Mouse (Mus musculus): Measurements from ENCODE around the gene Acot4. TPM values are rescaled to one million over a fixed set of nuclear protein-coding genes. Genes with fewer than 3 reads are reported as not detected.
"Not testable (repeated sequence)": the region's sequence is repeated elsewhere in the genome, so short reads cannot be mapped to it uniquely, and the experiment has no call there.

Acot4 gene
- polyA plus RNA-seq (2015; fragmentation: Nextera tagmentation; extraction: Ambion mirVana) = 0.27 and 0.41 TPM in 2 replicates

- not testable (repeated sequence) for H3K4me1 ChIP-seq; H3K9me3 ChIP-seq; H3K27me3 ChIP-seq; H3K36me3 ChIP-seq; H3K27ac ChIP-seq (replicated peaks)
- peak within 1 kb of the TSS; percentile 64 for H3K4me2 ChIP-seq (replicated peaks)
- H3K4me3 ChIP-seq = peak within 1 kb of the TSS; percentile 45
- peak; percentile 55 for ATAC-seq (replicated peaks)
- H3K9ac ChIP-seq (replicated peaks) = peak within 1 kb of the TSS; percentile 48
- WGBS = 11% methylated on average over 32 of the region's 32 CpGs
Measured at GRCm38 (mm10) chr12:84038241-84038640, at the start of gene Acot4. Acot4 (plus strand) TSS chr12:84038379.

GRCm38 (mm10) chr12:83988483-83988882 is 49.7 kb upstream of the Acot4 start:
- H3K9me3 ChIP-seq = no peaks in the 10 kb centered on the region
- 70% methylated on average over 4 of the region's 4 CpGs for WGBS
- peak overlapping the region; percentile 94 for H3K27ac ChIP-seq (replicated peaks)
- H3K36me3 ChIP-seq = no peaks in the 10 kb centered on the region
- no peaks in the 10 kb centered on the region for H3K27me3 ChIP-seq
- peak overlapping the region; percentile 83 for H3K4me3 ChIP-seq
- H3K9ac ChIP-seq (replicated peaks) = peak overlapping the region; percentile 76
- peak; percentile 32; the same call in 1 of the 2 replicates for ATAC-seq (replicated peaks)
- peak overlapping the region; percentile 70 for H3K4me2 ChIP-seq (replicated peaks)
- H3K4me1 ChIP-seq = peaks cover 6% of the 10 kb centered on the region

GRCm38 (mm10) chr12:83989378-83989777 is 48.8 kb upstream of the Acot4 start:
- Histone ChIP-seq H3K9me3 (no peaks in the 10 kb centered on the region), H3K27me3 (no peaks in the 10 kb centered on the region), H3K9ac (replicated peaks) (no peak overlapping the region), H3K4me1 (peaks cover 6% of the 10 kb centered on the region), H3K36me3 (no peaks in the 10 kb centered on the region), H3K27ac (replicated peaks) (no peak overlapping the region), H3K4me3 (no peak overlapping the region), H3K4me2 (replicated peaks) (no peak overlapping the region)
- WGBS = 95% methylated on average over 4 of the region's 4 CpGs
- ATAC-seq (replicated peaks) = no peak

GRCm38 (mm10) chr12:83997221-83997620 is 41.0 kb upstream of the Acot4 start:
- H3K36me3 ChIP-seq = no peaks in the 10 kb centered on the region

DNA sequence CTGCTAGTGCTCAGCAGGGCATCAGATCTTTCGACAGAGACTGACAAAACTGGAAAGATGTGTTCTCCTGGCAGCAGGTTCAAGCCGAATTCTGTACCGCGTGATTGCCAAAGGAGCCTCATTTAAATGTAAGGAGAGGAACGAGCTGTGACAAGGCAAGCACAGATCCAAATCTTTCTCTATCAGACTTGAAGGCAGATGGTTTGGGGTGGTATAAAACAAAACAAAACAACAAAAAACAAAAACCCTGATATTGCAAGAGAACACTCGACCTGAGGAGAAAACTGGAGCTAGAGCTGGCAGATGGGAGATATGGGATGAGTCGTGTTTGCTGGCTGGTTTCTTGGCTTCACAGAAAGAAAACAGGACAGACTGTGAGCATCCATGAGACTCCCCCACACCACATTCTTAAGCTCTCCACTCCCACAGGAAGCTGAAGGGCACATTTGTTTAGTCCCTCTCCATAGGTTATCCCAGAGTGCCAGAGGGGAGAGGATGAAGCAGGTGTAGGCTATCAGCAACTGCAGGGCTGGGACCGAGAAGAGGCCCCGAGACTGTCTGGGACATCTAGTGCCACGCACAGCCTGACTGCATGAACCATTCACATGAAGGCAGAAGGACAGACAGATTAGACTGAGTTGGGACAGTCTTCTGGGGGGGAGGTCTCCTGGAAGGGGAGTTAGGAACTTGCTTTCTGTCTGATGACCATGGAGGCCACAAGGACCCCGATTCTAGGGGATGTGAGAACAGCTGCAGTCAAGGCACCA is 39.7 kb upstream of the Acot4 start:
- Histone ChIP-seq H3K27ac (replicated peaks) (peak overlapping the region; percentile 76), H3K4me1 (peaks cover 7% of the 10 kb centered on the region; the same call in 1 of the 2 replicates), H3K4me3 (no peak overlapping the region), H3K36me3 (no peaks in the 10 kb centered on the region), H3K27me3 (no peaks in the 10 kb centered on the region), H3K4me2 (replicated peaks) (no peak overlapping the region), H3K9ac (replicated peaks) (no peak overlapping the region), H3K9me3 (no peaks in the 10 kb centered on the region)
- peak; percentile 68 for ATAC-seq (replicated peaks)
- 52% methylated on average over 11 of the region's 11 CpGs for WGBS

More at GRCm38 (mm10) chr12:83997221-83997620, 41.0 kb upstream of the Acot4 start:
- Histone ChIP-seq H3K9ac (replicated peaks) (no peak overlapping the region), H3K27me3 (no peaks in the 10 kb centered on the region), H3K9me3 (no peaks in the 10 kb centered on the region), H3K4me2 (replicated peaks) (no peak overlapping the region), H3K4me1 (peaks cover 7% of the 10 kb centered on the region; the same call in 1 of the 2 replicates), H3K4me3 (no peak overlapping the region), H3K27ac (replicated peaks) (no peak overlapping the region)
- ATAC-seq (replicated peaks) = no peak
- WGBS = 53% methylated on average over 2 of the region's 2 CpGs

DNA sequence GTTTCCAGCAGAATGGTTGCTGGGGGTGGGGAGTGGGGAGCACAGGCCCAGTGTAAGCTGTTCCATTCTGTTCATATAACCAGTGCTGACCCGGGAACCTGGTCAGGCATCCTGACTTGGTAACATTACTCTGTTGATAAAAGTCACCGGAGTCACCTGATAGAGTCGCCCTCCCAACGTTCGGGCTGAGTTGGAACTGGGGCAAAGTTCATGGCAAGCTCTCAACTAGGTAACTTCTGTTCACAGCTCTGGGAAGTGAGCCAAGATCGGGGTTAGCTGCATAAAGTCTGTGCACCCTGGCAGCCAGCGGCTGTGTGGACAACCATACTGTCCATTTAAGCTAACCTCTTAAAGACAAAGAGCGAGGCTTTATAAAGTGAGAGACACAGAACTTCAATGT is 38.9 kb upstream of the Acot4 start:
- ATAC-seq (replicated peaks); H3K36me3 ChIP-seq; H3K4me1 ChIP-seq; H3K9ac ChIP-seq (replicated peaks); H3K27ac ChIP-seq (replicated peaks); H3K4me2 ChIP-seq (replicated peaks); H3K4me3 ChIP-seq; H3K9me3 ChIP-seq; H3K27me3 ChIP-seq: not testable (repeated sequence)
- WGBS = 68% methylated on average over 8 of the region's 8 CpGs

DNA sequence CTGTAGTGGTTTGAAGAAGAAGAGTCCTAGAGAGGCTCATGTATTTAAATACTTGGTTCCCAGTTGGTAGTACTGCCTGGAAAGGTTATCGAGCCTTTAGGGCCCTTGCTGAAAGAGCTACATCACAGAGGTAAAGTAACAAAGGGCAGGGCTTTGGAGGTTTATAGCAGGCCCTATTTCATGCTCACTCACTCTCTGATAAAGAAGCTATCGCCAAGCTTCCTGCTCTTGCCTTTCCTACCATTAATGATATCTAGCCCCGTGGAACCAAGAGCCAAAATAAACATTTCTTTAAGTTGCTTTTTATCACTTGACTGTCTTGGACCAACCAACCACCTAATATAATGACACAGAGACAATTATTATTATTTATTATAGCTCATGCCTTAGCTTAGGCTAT is 37.8 kb upstream of the Acot4 start:
- H3K4me3 ChIP-seq = no peak overlapping the region
- H3K9ac ChIP-seq (replicated peaks) = no peak overlapping the region
- H3K27ac ChIP-seq (replicated peaks) = no peak overlapping the region
- WGBS = 93% methylated on average over 3 of the region's 3 CpGs
- H3K4me2 ChIP-seq (replicated peaks) = no peak overlapping the region
- H3K27me3 ChIP-seq = no peaks in the 10 kb centered on the region
- H3K36me3 ChIP-seq = no peaks in the 10 kb centered on the region
- H3K9me3 ChIP-seq = no peaks in the 10 kb centered on the region
- H3K4me1 ChIP-seq = peaks cover 7% of the 10 kb centered on the region; the same call in 1 of the 2 replicates
- no peak for ATAC-seq (replicated peaks)

- no peak for ATAC-seq (replicated peaks)
- Histone ChIP-seq H3K9ac (replicated peaks) (no peak overlapping the region), H3K36me3 (no peaks in the 10 kb centered on the region), H3K4me2 (replicated peaks) (no peak overlapping the region), H3K4me3 (no peak overlapping the region), H3K27ac (replicated peaks) (no peak overlapping the region), H3K27me3 (no peaks in the 10 kb centered on the region), H3K9me3 (no peaks in the 10 kb centered on the region), H3K4me1 (peaks cover 6% of the 10 kb centered on the region; the same call in 1 of the 2 replicates)
- WGBS = 91% methylated on average over 1 of the region's 1 CpGs
Measured at GRCm38 (mm10) chr12:84003866-84004265, 34.3 kb upstream of the Acot4 start.

DNA sequence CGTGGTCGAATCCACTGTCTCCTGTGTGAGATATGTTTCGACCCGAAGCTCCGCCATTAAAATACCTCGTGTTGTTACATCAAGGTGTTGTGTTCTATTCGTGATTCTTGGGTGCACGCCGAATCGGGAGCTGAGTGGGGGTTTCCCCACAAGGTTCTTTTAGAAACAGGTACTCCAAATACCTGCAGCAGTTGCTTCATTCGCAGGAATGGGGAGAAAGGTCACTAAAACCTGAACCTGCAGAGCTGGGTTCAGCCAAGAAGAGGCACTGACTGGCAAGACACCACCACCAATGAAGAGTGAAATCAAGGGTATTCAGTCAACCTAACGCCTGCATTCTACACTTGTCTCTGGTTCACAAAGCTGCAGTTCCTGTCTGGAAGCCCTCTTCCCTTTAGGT is 29.9 kb upstream of the Acot4 start:
- H3K4me1 ChIP-seq = peaks cover 42% of the 10 kb centered on the region
- H3K4me3 ChIP-seq = no peak overlapping the region
- ATAC-seq (replicated peaks) = no peak
- H3K27me3 ChIP-seq = no peaks in the 10 kb centered on the region
- H3K9me3 ChIP-seq = no peaks in the 10 kb centered on the region
- H3K9ac ChIP-seq (replicated peaks) = no peak overlapping the region
- H3K36me3 ChIP-seq = no peaks in the 10 kb centered on the region
- H3K27ac ChIP-seq (replicated peaks) = peak overlapping the region; percentile 83; the same call in 1 of the 2 replicates
- no peak overlapping the region for H3K4me2 ChIP-seq (replicated peaks)
- WGBS = 84% methylated on average over 12 of the region's 12 CpGs

GRCm38 (mm10) chr12:84008729-84009128 is 29.4 kb upstream of the Acot4 start:
- no peaks in the 10 kb centered on the region for H3K36me3 ChIP-seq
- peak overlapping the region; percentile 83 for H3K27ac ChIP-seq (replicated peaks)
- peaks cover 42% of the 10 kb centered on the region for H3K4me1 ChIP-seq
- H3K27me3 ChIP-seq = no peaks in the 10 kb centered on the region
- no peak overlapping the region; the same call in 1 of the 2 replicates for H3K9ac ChIP-seq (replicated peaks)
- peak overlapping the region; percentile 44 for H3K4me2 ChIP-seq (replicated peaks)
- ATAC-seq (replicated peaks) = no peak
- WGBS = 37% methylated on average over 8 of the region's 8 CpGs
- peak overlapping the region; percentile 48 for H3K4me3 ChIP-seq
- H3K9me3 ChIP-seq = no peaks in the 10 kb centered on the region

DNA sequence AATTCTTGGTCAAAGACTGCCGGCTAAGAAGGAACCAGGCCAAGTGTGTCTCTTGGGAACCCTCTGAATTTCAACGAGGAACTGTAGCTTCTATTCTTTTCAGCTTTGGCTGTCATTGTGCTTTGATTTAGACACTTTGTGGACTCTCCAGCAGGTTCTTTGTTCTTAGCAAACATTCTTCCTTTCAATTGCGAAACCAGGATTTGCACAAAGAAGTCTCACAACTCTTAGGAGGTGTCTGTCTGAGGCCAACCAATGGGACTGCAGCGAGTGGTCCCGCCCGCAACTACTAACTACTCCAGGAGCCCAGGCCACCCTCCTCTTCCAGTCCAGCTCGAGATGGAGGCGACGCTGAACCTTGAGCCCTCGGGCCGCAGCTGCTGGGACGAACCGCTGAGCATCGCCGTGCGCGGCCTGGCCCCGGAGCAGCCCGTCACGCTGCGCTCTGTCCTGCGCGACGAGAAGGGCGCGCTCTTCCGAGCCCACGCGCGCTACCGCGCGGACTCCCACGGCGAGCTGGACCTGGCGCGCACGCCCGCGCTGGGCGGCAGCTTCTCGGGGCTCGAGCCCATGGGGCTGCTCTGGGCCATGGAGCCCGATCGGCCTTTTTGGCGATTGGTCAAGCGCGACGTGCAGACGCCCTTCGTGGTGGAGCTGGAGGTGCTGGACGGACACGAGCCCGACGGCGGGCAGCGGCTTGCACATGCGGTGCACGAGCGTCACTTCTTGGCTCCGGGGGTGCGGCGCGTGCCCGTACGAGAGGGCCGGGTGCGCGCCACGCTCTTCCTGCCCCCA is 28.8 kb upstream of the Acot4 start, which contains the start of gene Acot1:
Acot1 (plus strand) TSS at position 320 of the 795 bp plus-strand sequence.
- H3K9me3 ChIP-seq, H3K27me3 ChIP-seq, H3K36me3 ChIP-seq: not testable (repeated sequence)
- peak within 1 kb of the TSS; percentile 60 for H3K9ac ChIP-seq (replicated peaks)
- peak within 1 kb of the TSS; percentile 44 for H3K4me2 ChIP-seq (replicated peaks)
- peaks cover 42% of the 10 kb centered on the region for H3K4me1 ChIP-seq
- H3K27ac ChIP-seq (replicated peaks) = peak within 1 kb of the TSS; percentile 83
- WGBS = under 1% methylated on average over 57 of the region's 70 CpGs
- peak within 1 kb of the TSS; percentile 48 for H3K4me3 ChIP-seq
- peak; percentile 95 for ATAC-seq (replicated peaks)

- H3K27ac ChIP-seq (replicated peaks) = peak overlapping the region; percentile 83
- H3K4me1 ChIP-seq = peaks cover 42% of the 10 kb centered on the region
- H3K4me3 ChIP-seq = peak overlapping the region; percentile 48
- H3K36me3 ChIP-seq = no peaks in the 10 kb centered on the region
- H3K4me2 ChIP-seq (replicated peaks) = peak overlapping the region; percentile 44
- ATAC-seq (replicated peaks) = no peak
- no peaks in the 10 kb centered on the region for H3K9me3 ChIP-seq
- no peaks in the 10 kb centered on the region for H3K27me3 ChIP-seq
- WGBS = 66% methylated on average over 3 of the region's 3 CpGs
- peak overlapping the region; percentile 60; the same call in 1 of the 2 replicates for H3K9ac ChIP-seq (replicated peaks)
Measured at GRCm38 (mm10) chr12:84010201-84010600, 28.0 kb upstream of the Acot4 start.

Measured in forebrain, embryonic 15.5 days (tissue).